In the genomic region with DNA sequence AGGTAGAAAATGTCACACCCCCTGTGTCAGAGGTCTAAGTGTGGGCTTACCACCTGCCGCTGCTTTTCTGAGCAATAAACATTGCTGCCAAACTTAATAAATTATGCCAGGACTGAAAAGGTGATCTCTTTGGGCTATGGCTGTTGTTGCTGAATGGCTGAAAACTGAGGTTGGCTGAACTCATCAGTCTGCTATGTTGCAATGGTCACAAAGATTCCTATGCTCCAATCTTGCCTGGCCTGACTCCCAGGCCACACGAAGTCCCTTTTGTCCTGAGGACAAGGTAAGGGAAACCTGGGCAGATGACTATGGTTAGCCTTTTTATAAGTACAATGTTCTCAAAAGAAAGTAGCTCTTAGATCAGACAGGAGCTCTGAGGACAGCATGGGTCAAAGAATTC, we compare ENCODE assay signal across 21 mouse cellular contexts. TPM values are rescaled to one million over a fixed set of nuclear protein-coding genes. Genes with fewer than 3 reads are reported as not detected.
DNase-seq lines count a peak whose midpoint lies in the region; TF ChIP-seq lines count a peak whose summit lies in the region.
"Had no signal": no experiment of that assay in that cellular context is flagged by ENCODE, and none has a peak within 500 bp of the region (broad histone marks: within the 10 kb centered on the region; RNA-seq: fewer than 3 reads in every experiment).

No protein-coding gene starts in this region.

- 0 out of 2 replicates have a peak, but pooled peaks have one; percentile 4 for TF ChIP-seq POLR2A in heart, adult 2 months (IDR thresholded peaks at IDR 0.05; ENCODE audit: insufficient read depth, low read depth, low read length)
- TF ChIP-seq POLR2A in myocyte (IDR thresholded peaks at IDR 0.05; ENCODE audit: insufficient read length, low read depth) = no peak

- peaks cover 49% of the 10 kb centered on the region for H3K36me3 ChIP-seq in heart, adult 2 months (ENCODE audit: control insufficient read depth, insufficient read depth, low read length)
- H3K36me3 ChIP-seq in myocyte (ENCODE audit: control insufficient read depth, insufficient read depth) = peaks cover 78% of the 10 kb centered on the region
- no peaks in the 10 kb centered on the region for H3K36me3 ChIP-seq in forebrain, embryonic 10.5 days (replicated peaks)
- H3K36me3 ChIP-seq: embryonic facial prominence, embryonic 13.5 days; embryonic facial prominence, embryonic 15.5 days; forebrain, embryonic 15.5 days had no signal

- DNase-seq in heart, adult 2 months = no peak
- DNase-seq in heart, postnatal 4 days = no peak
- DNase-seq in skeletal muscle tissue, adult 2 months (ENCODE audit: low read depth, low spot score) = peak; percentile 67
- no peak for DNase-seq in forebrain, embryonic 10.5 days (ENCODE audit: extremely low spot score, low spot score)
- DNase-seq: adrenal gland, adult 2 months; adrenal gland, postnatal 10 days; adrenal gland, postnatal 25 days; cerebellum, adult 11 months; cerebellum, adult 18-20 months; cerebellum, adult 8-10 months; cerebellum, adult 9-11 months; cerebellum, postnatal 14 days; cerebellum, postnatal 36 days; embryo, embryonic 11 days; forebrain, postnatal 0 days had no signal

- H3K9me3 ChIP-seq in forebrain, embryonic 10.5 days = no peaks in the 10 kb centered on the region
- H3K9me3 ChIP-seq: embryonic facial prominence, embryonic 13.5 days; embryonic facial prominence, embryonic 15.5 days; forebrain, embryonic 13.5 days; forebrain, embryonic 15.5 days had no signal

- no peak for TF ChIP-seq EP300 in heart, adult 2 months (IDR thresholded peaks at IDR 0.05; ENCODE audit: insufficient read depth, low read depth, low read length)

- no peak overlapping the region for H3K27ac ChIP-seq in heart, adult 2 months
- H3K27ac ChIP-seq in forebrain, embryonic 10.5 days = no peak overlapping the region
- H3K27ac ChIP-seq: embryonic facial prominence, embryonic 13.5 days; embryonic facial prominence, embryonic 15.5 days; forebrain, embryonic 13.5 days; forebrain, embryonic 15.5 days had no signal

- no peak for TF ChIP-seq CTCF in heart, adult 2 months (IDR thresholded peaks at IDR 0.05)

- no peaks in the 10 kb centered on the region for H3K27me3 ChIP-seq in heart, adult 2 months (ENCODE audit: control insufficient read depth, insufficient read depth, low read length)
- no peaks in the 10 kb centered on the region for H3K27me3 ChIP-seq in myocyte (ENCODE audit: control insufficient read depth, insufficient read depth, insufficient read length)
- no peaks in the 10 kb centered on the region for H3K27me3 ChIP-seq in forebrain, embryonic 10.5 days (ENCODE audit: poor library complexity, severe bottlenecking)
- H3K27me3 ChIP-seq: embryonic facial prominence, embryonic 13.5 days; embryonic facial prominence, embryonic 15.5 days; forebrain, embryonic 13.5 days; forebrain, embryonic 15.5 days had no signal

- H3K79me2 ChIP-seq in heart, adult 2 months (replicated peaks; ENCODE audit: control insufficient read depth, insufficient read depth, low read length) = no peaks in the 10 kb centered on the region
- no peaks in the 10 kb centered on the region for H3K79me2 ChIP-seq in myocyte (ENCODE audit: control insufficient read depth, insufficient read depth)

- no peak overlapping the region for H3K4me3 ChIP-seq in heart, adult 2 months
- H3K4me3 ChIP-seq in myocyte = no peak overlapping the region
- no peak overlapping the region for H3K4me3 ChIP-seq in forebrain, embryonic 10.5 days
- H3K4me3 ChIP-seq: embryonic facial prominence, embryonic 13.5 days; embryonic facial prominence, embryonic 15.5 days; erythroblast, embryonic 14.5 days; forebrain, embryonic 13.5 days; forebrain, embryonic 15.5 days had no signal

- no peaks in the 10 kb centered on the region for H3K4me1 ChIP-seq in heart, adult 2 months (ENCODE audit: control insufficient read depth, insufficient read depth, low read length)
- no peaks in the 10 kb centered on the region for H3K4me1 ChIP-seq in forebrain, embryonic 10.5 days
- H3K4me1 ChIP-seq: embryonic facial prominence, embryonic 13.5 days; embryonic facial prominence, embryonic 15.5 days; forebrain, embryonic 13.5 days had no signal

- H3ac ChIP-seq in myocyte (ENCODE audit: control insufficient read depth, insufficient read length) = no peak overlapping the region

- no peak overlapping the region for H3K9ac ChIP-seq in heart, adult 2 months (ENCODE audit: low read depth, low read length)
- H3K9ac ChIP-seq: embryonic facial prominence, embryonic 13.5 days; embryonic facial prominence, embryonic 15.5 days; forebrain, embryonic 13.5 days; forebrain, embryonic 15.5 days; forebrain, postnatal 0 days had no signal

- intact Hi-C loops in heart, adult 2 months (cut with DNase I) = no loop called here

- WGBS in heart, adult 2 months = 58% methylated on average over 2 of the region's 2 CpGs
- WGBS in forebrain, embryonic 10.5 days = 97% methylated on average over 2 of the region's 2 CpGs

- H3K4me2 ChIP-seq in myocyte (ENCODE audit: low read depth) = no peak overlapping the region
- H3K4me2 ChIP-seq: embryonic facial prominence, embryonic 13.5 days; embryonic facial prominence, embryonic 15.5 days; forebrain, embryonic 13.5 days; forebrain, embryonic 15.5 days had no signal

TF ChIP-seq in myocyte, 11 proteins besides CTCF, POLR2A, EP300 and RAD21:
- TF ChIP-seq POLR2AphosphoS2 (IDR thresholded peaks at IDR 0.05; ENCODE audit: insufficient read length, low read depth) (peak; percentile 44), CEBPB (IDR thresholded peaks at IDR 0.05; ENCODE audit: insufficient read depth, poor library complexity, severe bottlenecking) (no peak)

RNA-seq across cellular contexts. Expression of gene Ttn, which starts 16.3 kb away (rescaled TPM):
- 1,000 to 10,000 TPM; 2,567 to 3,090 TPM for total RNA-seq in heart, adult 2 months (2021)
- 88.4 and 181 TPM in 2 replicates for polyA plus RNA-seq in heart, adult 2 months (2012; rRNA removed)
- 1,000 to 10,000 TPM; 2,325 to 2,346 TPM for total RNA-seq in heart, postnatal 4 days (2021)
- polyA plus RNA-seq in myocyte (2012; fragmentation: generic; extraction: Trizol) = 24.2 TPM
- 0.01 and 0.05 TPM in 2 replicates for polyA plus RNA-seq in forebrain, embryonic 10.5 days (2016; fragmentation: Nextera tagmentation; extraction: Ambion mirVana)

Comparison
In these comparisons a context has a peak if more than half of its experiments do, and no peak if none do; other contexts are left out.
1. RNA of gene Ttn, which starts 16.3 kb away (polyA plus RNA-seq): 88.4 to 181 TPM in heart, adult 2 months and 24.2 TPM in myocyte (single experiment); 0.01 to 0.05 TPM in forebrain, embryonic 10.5 days; every median in the first group is over 10 times any median in the second.